Mouse (Mus musculus) adrenal gland, adult (tissue): ENCODE results near the gene Cep55.

Experiments
- DNase-seq, 2 experiments: peaks; one replicate each; pipeline ENCODE4 v3.0.0; 2022 to 2023; ENCODE audit warnings: low spot score in 1 of 2; ENCODE audit not compliant: inconsistent age in 2 of 2

Cep55 gene

GRCm38 (mm10) chr19:38043281-38043981 lies 11.4 kb upstream of the Cep55 start, which contains the start of gene Myof:
TSS of gene Myof (minus strand) at chr19:38043577.
- peak; percentile 56 to 84 for DNase-seq

- no peak for DNase-seq
These were observed 9.6 kb upstream of the Cep55 start for GRCm38 (mm10) chr19:38045198-38045597.

GRCm38 (mm10) chr19:38049686-38050085 lies 5.1 kb upstream of the Cep55 start:
- DNase-seq: peak in 1 of 2 experiments; percentile 12

GRCm38 (mm10) chr19:38053227-38054041 lies 1.4 kb upstream of the Cep55 start:
- peak in 1 of 2 experiments; percentile 60 for DNase-seq

GRCm38 (mm10) chr19:38054149-38054719 lies 577 bp upstream of the Cep55 start:
- DNase-seq: peak in 1 of 2 experiments; percentile 96

GRCm38 (mm10) chr19:38055798-38056197 lies 987 bp downstream of the Cep55 start:
- DNase-seq: no peak

GRCm38 (mm10) chr19:38056276-38056675 lies 1.5 kb downstream of the Cep55 start:
- no peak for DNase-seq

GRCm38 (mm10) chr19:38056931-38057330 lies 2.1 kb downstream of the Cep55 start:
- DNase-seq: no peak

GRCm38 (mm10) chr19:38063201-38063600 lies 8.4 kb downstream of the Cep55 start:
- no peak for DNase-seq

- no peak for DNase-seq
These were observed 9.2 kb downstream of the Cep55 start for GRCm38 (mm10) chr19:38064051-38064450.

GRCm38 (mm10) chr19:38073226-38073625 lies 18.4 kb downstream of the Cep55 start:
- peak in 1 of 2 experiments; percentile 12 for DNase-seq

GRCm38 (mm10) chr19:38075051-38075450 lies 20.2 kb downstream of the Cep55 start:
- no peak for DNase-seq

GRCm38 (mm10) chr19:38076251-38076650 lies 21.4 kb downstream of the Cep55 start:
- peak in 1 of 2 experiments; percentile 75 for DNase-seq

- peak in 1 of 2 experiments; percentile 64 for DNase-seq
These were observed 23.2 kb downstream of the Cep55 start for GRCm38 (mm10) chr19:38077851-38078540.

- DNase-seq: no peak
These were observed 26.6 kb downstream of the Cep55 start for GRCm38 (mm10) chr19:38081361-38081760.

GRCm38 (mm10) chr19:38082931-38083525 lies 28.2 kb downstream of the Cep55 start:
- no peak for DNase-seq

- no peak for DNase-seq
These were observed 31.0 kb downstream of the Cep55 start for GRCm38 (mm10) chr19:38085841-38086240.

- DNase-seq: peak in 1 of 2 experiments; percentile 75
These were observed 32.2 kb downstream of the Cep55 start for GRCm38 (mm10) chr19:38086948-38087551.

- no peak for DNase-seq
These were observed 34.5 kb downstream of the Cep55 start for GRCm38 (mm10) chr19:38089358-38089757.

- no peak for DNase-seq
These were observed 36.7 kb downstream of the Cep55 start for GRCm38 (mm10) chr19:38091512-38091985.
